Mouse (Mus musculus): ENCODE measurements around the gene Usf3.

The Usf3 gene

DNA sequence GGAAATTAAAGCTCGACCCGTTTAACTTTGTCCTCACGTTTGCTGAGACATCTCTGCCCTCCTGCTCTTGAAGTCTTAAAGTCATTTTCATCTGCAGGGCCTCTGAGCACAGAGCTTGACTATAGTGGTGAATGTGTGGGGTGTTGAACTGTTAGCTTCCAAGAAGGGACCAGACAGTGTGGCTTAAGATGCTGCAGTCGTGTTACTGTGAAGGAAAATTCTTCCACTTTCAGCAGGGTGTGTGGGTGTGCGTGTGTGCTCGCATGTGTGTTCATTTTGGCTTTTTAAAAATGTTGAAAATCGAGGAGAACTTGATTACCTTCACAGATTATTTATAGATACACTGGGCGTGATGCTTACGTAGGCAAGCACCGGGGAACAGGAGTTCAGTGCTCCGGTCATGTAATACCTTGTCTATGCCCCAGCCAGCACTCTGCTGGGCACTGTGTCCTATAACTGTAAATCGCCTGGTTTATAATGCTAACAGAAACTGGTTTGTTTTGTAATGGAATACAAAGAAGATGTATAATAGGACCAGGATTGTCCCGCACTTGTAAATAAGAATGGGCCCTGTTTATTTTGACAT, 53.8 kb downstream of the Usf3 start:
- peak in 1 of 2 experiments; percentile 27 for DNase-seq (ENCODE audit: low spot score in 2 of 2)

- no peak for DNase-seq (ENCODE audit: low spot score in 2 of 2)
These were observed 60.0 kb downstream of the Usf3 start for GRCm38 (mm10) chr16:44233019-44233418.

DNA sequence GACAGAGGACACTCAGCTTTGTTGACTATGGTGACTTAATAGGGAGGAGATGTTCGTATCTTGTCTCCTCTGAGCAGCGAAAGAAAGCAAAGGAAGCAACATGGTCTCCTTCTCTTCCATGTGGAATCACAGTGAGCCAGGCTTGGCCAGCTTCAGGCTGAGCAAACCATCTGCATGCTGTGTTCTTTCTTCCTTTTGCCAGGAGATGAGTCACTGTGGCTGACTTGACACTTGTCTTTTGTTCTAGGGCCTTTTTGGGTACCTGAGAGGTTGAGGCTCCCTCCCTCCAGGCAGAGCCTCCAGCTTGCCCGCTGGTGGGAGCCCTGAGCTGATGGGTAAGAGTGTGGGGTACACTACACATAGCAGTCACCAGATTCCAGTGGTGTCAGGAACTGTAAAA, 64.8 kb downstream of the Usf3 start:
- peak; percentile 14 to 25 for DNase-seq (ENCODE audit: low spot score in 2 of 2)

GRCm38 (mm10) chr16:44238835-44239263, 65.8 kb downstream of the Usf3 start:
- peak; percentile 22 to 40 for DNase-seq (ENCODE audit: low spot score in 2 of 2)

GRCm38 (mm10) chr16:44240406-44240805, 67.4 kb downstream of the Usf3 start:
- no peak for DNase-seq (ENCODE audit: low spot score in 2 of 2)

GRCm38 (mm10) chr16:44242633-44243032, 69.6 kb downstream of the Usf3 start:
- peak; percentile 34 to 53 for DNase-seq (ENCODE audit: low spot score in 2 of 2)

DNA sequence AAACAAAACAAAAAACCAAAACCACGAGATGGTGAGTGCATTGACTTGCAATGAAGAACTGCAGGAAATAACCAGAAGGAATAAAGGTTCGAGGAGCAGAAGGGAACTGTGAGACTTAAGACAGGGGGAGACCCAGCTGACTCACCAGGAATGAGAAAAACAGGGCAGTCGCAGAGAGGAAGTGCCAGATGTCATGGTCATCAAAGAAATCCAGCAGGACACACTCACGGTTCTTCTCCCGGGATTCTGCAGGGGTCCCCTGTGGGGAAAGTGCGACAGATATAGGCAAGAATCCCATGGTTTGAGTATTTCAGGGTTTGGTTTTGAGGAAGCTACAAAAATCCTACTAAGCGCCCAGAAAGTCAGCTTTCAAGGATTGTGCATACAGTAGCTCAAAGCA, 70.3 kb downstream of the Usf3 start:
- DNase-seq (ENCODE audit: low spot score in 2 of 2) = no peak

- no peak for DNase-seq (ENCODE audit: low spot score in 2 of 2)
These were observed 76.9 kb downstream of the Usf3 start for GRCm38 (mm10) chr16:44249985-44250384.

DNA sequence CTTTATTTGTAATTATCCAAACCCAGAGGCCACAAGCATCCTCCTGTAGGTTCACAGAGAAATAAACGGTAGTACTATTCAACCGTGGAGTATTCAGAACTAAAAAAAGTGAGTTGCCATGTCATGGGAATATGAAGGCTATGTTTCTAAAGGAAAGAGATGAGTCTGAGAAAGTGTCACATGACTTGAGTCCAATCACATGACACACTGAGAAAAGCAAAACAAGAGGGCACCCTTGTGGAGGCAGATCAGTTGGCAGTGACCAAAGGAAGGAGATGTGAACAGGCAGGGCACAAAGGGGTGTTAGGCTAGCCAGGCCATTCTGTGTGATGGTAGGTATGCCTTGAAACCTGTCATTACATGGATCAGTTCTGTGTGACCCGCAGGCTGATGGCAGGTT, 79.7 kb downstream of the Usf3 start:
- DNase-seq (ENCODE audit: low spot score in 2 of 2) = no peak

DNA sequence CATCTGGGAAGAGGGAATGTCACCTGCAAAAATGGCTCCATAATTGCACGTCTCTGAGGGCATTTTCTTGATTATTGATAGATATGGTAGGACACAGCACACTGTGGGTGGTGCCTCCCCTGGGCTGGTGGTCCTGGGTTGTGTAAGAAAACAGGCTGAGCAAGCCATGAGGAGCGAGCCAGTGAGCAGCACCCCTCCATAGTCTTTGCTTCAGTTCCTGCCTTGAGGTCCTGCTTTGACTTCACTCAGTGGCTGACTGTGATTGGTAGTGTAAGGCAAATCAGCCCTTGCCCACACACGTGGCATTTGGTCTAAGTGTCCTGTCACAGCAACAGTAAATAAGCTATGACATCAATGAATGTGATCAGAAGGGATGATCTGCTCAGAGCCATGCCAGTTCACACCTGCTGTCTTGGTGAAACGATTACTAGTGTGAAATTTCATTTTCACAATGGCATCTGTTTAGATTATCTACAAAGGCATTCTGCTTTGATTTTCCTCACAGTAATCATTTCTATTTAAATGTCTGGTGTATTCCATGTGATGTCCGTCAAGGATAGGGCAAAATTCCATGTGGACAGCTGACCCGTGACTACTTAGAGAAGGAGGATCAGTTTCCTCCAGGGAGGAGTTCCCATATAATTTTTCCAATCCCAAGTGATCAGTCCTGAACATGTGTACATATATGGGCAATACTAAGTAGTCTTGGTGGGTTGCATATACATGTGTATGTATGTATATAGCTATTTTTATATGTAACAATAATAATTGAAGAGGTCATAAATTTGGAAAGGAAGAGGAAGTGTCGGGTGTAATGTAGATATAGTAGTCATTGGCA, 81.0 kb downstream of the Usf3 start:
- no peak for DNase-seq (ENCODE audit: low spot score in 2 of 2)

DNA sequence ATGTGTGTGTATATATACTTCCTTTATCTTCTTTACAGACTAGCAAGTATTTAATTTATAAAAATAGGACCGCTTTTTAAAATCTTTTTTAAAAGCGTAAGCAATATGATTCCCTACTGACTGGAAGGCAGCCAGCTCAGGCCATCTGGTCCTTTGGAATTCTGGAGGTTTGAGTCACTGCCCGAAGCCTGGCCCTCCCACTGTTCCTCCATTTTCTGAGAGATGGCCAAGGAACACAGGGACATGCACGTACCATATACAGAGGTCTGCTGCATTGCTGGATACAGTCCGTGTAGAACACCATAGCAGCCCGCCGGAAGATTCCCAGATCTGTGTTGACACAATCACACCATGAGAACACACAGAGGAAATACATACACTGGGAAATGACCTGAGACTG, 81.7 kb downstream of the Usf3 start:
- peak in 1 of 2 experiments; percentile 36 for DNase-seq (ENCODE audit: low spot score in 2 of 2)

GRCm38 (mm10) chr16:44257476-44257875, 84.4 kb downstream of the Usf3 start:
- DNase-seq (ENCODE audit: low spot score in 2 of 2) = no peak

GRCm38 (mm10) chr16:44264916-44265315, 91.9 kb downstream of the Usf3 start:
- DNase-seq (ENCODE audit: low spot score in 2 of 2) = no peak

GRCm38 (mm10) chr16:44265562-44265961, 92.5 kb downstream of the Usf3 start:
- DNase-seq (ENCODE audit: low spot score in 2 of 2) = no peak

GRCm38 (mm10) chr16:44268541-44269215, 95.6 kb downstream of the Usf3 start:
- peak; percentile 58 to 72 for DNase-seq (ENCODE audit: low spot score in 2 of 2)

- no peak for DNase-seq (ENCODE audit: low spot score in 2 of 2)
These were observed 96.5 kb downstream of the Usf3 start for GRCm38 (mm10) chr16:44269578-44269977.

GRCm38 (mm10) chr16:44270606-44271005, 97.6 kb downstream of the Usf3 start:
- no peak for DNase-seq (ENCODE audit: low spot score in 2 of 2)

DNA sequence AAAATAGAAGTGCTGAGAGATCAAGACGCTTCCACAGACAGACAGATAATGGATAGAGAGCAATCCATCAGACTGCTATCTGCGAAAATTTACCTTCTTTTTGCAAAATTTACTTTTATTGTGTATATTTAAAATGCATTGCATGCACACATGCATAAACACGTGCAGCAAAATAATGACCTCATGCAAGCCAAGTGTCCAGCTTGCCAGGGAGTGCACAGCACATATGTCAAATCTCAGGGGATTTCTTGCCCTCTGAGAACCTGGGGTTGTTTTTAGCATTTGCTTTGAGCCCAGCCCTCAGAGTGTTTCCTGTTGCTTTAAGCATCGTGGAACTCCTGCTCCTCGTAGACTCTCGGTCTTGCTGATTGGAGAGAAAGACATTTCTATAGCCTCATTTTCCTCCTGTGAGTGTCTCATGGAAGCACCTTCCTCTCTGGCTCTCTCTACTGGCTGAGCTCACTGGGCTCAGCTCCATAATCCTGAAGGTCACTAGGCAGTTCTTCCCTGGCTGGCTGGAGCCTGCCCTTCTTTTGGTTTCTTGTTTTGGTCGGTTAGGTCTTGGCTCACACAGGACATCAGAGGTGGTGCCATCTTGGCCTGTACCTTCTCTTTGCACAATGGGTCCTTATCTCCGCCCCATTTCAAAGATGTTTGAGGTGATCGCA, 98.5 kb downstream of the Usf3 start:
- no peak for DNase-seq (ENCODE audit: low spot score in 2 of 2)

Measured in right cerebral cortex, postnatal 36 days (tissue).